Mouse (Mus musculus): Measurements from ENCODE around the gene Dand5. TPM values are rescaled to one million over a fixed set of nuclear protein-coding genes. Genes with fewer than 3 reads are reported as not detected.

Gene Dand5
- 10 to 100 TPM in 1 of 2 experiments, 1 to 10 TPM in 1; 9.3 to 10.6 TPM for total RNA-seq (2021)

DNA sequence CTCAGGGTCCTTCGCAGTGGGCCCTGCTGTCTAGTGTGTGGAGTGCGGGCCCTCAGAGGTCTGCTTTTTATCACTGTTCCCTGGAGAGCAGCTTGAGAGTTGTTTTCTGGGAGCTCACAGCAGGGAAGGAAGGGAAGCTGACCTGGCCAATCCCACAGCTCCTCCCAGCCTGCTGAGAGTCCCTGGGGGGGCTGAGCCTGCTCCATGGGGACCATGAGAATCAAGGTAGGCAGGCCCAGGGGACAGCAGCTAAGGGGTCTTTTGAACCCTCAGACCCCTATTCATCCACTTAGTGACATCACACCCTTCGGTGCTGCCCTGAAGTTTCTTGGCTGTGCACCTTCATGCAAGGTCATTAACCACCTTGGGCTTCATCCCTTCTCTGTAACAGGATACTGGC is at the start of gene Dand5:
Gene Dand5 (minus strand): TSS at position 101 of the 400 bp plus-strand sequence.
- no peak for DNase-seq (ENCODE audit: extremely low spot score in 1 of 2, low spot score in 1 of 2)

- peak; percentile 47 to 51 for DNase-seq (ENCODE audit: extremely low spot score in 1 of 2, low spot score in 1 of 2)
Observed at GRCm38 (mm10) chr8:84871376-84872308, 49.0 kb upstream of the Dand5 start, which contains the start of gene Syce2. Gene Syce2 (plus strand): TSS chr8:84872111.

GRCm38 (mm10) chr8:84856864-84857441 is 34.3 kb upstream of the Dand5 start, which contains the start of gene Farsa:
Gene Farsa (plus strand): TSS chr8:84856989.
- peak; percentile 88 to 89 for DNase-seq (ENCODE audit: extremely low spot score in 1 of 2, low spot score in 1 of 2)

DNA sequence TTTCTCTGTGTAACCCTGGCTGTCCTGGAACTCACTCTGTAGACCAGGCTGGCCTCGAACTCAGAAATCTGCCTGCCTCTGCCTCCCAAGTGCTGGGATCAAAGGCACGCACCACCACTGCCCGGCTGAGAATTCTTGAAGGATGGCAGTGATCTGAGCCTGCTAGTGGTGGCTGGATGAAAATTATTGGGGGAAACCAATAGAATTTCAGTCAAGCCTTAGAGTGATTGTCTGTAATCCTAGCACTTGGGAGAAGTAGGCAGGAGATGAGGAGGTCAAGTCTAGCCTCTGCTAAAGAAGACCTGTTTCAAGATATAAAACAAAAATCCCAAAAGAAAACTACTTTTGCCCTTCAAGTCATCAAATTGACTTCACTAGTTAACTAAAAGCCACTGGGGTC is 33.8 kb upstream of the Dand5 start:
- DNase-seq (ENCODE audit: extremely low spot score in 1 of 2, low spot score in 1 of 2) = no peak

DNA sequence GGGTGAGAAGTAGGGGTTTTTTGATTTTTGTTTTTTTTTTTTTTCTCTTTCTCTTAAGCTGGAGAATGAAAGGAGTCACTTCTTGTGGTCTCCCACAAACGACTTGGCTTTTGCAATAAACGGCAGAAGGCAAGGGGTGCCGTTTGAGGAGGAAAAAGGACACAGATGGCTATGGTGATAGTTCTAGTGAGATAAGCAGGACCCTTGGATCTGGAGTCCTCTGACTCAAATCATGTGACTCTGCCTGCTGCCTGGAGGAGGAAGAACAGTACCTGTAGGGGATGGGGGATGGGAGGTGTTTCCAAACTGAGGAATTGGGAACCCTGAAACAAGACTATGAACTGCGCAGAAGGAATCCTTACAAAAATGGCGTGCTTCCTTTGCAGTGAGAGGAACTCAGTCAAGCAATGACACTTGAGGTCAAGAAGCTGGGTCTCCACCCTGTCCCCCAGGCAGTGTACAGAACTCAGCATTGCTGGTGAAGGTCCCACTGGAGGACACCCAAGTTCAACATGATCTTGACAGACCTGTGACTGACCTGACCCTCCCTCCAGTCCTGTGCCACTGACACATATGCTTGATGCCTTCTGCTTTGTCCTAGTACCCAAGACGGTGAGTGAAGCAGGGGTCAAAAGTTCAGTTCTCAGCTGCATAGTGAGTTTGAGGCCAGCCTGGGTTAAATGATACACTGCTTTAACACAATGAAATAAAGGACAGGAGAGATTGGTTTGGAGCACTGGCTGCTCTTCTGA is 25.2 kb upstream of the Dand5 start:
- no peak for DNase-seq (ENCODE audit: extremely low spot score in 1 of 2, low spot score in 1 of 2)

DNA sequence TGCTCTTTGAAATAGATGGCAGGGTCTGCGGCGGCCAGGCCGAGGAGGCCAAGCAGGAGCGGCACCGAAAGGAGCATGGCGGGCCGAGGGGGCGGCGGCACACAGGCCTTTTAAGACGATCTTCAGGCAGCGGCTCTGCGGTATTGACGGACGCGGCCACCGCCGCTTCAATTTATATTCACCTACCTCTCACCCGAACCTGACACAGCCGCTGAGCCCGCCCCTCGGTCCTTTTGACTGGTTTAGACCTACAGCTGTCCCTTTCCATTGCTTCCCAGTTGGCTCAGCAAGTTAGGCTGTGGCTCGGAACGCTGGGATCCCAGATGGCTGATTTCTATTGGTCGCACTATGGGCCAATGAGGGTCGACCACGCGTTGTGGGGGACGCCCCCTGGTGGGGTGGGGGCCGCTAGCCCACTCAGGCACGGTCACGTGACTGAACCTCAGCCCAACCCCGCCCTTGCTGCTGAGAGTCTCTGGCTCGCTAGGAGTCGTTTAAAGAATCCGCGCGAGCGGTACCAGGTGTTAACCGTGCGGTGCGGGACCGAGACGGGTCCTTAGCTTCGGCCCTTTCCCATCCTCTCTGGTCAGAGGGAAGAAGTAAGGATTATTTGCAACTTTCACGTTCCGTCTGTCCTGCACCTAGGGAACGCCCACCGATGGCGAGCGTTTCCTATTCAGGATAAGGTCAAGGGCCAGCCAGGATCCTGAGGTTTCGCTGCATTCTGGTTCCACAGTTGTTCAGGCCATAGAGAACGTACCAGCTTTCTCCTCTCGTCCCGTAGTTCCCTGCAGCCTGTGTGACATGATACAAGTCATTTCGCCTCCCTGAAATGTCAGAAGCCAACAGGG is 24.3 kb upstream of the Dand5 start, which contains the start of gene Calr:
Gene Calr (minus strand): TSS at position 213 of the 851 bp plus-strand sequence.
- peak; percentile 95 to 97 for DNase-seq (ENCODE audit: extremely low spot score in 1 of 2, low spot score in 1 of 2)

DNA sequence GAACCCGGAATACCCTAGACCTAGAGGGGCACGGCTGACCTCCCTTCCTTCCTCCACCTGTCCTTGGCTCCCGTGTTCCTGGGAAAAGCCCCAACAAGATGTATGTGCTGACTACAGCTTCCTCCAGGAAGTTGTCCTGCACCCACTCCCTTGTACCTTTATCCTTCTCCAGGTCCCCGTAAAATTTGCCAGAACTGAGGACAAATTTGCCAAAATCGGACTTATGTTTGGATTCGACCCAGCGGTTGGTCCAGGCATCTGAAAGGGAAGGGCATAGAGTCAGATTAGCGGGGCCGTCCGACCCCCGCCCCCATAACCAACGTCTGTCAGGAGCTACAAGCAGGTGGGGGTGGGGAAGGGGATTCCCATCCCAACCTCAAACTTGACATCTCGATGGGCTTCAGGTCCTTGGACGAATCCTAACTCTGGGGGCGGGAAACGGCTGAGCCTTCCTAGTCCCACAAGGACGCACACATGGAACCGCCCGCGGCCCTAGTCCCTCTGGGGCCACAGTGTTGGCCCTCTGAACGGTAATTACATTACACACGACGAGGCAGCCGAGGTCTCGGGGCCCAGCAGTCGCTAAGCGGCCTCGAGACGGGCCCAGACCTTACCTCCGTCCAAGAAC is 23.6 kb upstream of the Dand5 start:
- DNase-seq (ENCODE audit: extremely low spot score in 1 of 2, low spot score in 1 of 2) = no peak

GRCm38 (mm10) chr8:84845355-84846093 is 22.9 kb upstream of the Dand5 start:
- peak in 1 of 2 experiments; percentile 30 for DNase-seq (ENCODE audit: extremely low spot score in 1 of 2, low spot score in 1 of 2)

DNA sequence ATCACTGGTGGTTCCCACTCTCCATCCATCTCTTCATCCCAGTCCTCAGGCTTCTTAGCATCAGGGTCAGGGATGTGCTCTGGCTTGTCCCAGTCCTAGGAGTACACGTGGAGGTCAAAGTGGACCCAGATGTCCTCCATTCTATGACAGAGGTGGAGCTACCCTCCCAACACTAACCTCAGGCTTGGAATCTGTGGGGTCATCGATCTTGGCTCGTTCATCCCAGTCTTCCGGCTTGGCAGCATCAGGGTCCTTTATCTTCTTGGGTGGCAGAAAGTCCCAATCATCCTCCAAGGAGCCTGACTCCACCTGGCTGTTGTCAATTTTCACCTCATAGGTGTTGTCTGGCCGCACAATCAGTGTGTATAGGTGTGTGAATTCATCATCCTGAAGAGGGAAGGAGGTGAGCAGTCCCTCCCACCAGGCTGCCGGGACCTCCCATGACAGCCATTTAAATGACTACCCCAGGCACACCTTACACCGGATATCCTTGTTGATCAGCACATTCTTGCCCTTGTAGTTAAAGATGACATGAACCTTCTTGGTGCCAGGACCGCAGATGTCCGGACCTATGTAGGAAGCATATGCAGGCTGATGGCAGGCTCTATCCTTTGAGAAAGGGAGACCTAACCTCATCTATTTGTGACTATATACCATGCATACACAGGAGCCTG is 21.9 kb upstream of the Dand5 start:
- DNase-seq (ENCODE audit: extremely low spot score in 1 of 2, low spot score in 1 of 2) = no peak

DNA sequence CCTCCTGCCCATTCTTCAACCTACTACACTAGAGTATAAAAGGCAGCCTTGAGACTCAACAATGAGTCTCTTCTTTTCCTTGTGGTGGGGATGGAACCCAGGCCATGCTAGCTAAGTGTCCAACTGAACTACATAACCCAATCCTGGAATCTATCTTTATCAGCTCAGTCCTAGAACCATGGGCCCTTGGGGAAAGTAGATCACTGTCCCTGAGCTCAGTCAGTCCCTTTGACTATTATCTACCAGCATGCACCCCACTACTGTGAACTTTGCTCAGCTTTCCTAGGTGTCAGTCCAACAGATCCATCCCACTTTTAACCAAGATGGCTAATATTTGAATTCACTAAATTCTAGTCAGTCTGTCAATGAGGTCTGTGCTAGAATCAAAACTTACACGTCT is 18.9 kb upstream of the Dand5 start:
- DNase-seq (ENCODE audit: extremely low spot score in 1 of 2, low spot score in 1 of 2) = no peak

DNA sequence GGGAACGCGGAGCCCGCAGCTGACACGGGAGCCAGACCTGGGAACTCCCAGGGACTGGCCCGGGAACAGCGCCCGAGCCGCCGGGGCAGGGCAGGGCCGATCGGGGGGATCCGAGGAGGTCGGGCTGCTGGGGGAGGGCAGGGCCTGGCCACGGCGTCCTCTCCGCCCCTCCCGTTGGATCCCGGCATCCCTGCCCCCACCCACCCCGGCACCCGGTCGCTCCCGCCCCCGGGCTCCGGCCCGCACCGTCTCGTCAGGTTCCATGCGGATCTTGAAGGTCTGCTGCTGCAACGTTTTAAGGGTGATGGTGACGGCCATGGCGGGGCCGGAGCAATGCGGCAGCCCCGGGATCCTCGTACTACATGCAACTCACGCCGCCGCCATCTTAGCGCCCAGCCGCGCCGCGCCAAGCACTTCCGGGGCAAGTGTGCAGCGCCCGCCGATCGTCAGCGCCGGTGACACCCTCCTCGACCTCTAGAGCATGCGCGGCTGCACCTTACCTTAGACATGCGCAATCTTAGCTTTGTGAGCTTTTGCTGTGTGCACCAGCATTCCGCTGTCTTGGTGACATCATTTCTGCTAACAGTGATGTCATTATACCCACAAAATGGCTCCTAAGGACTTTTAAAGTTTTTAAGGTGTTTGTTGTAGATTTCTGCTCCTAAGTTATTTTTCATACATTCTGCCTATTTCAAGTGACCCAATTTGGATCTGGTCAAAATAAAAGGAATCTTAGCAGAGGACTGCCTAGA is 17.8 kb upstream of the Dand5 start, which contains the start of gene Rad23a:
Gene Rad23a (minus strand): TSS at position 418 of the 752 bp plus-strand sequence.
- peak; percentile 85 to 89 for DNase-seq (ENCODE audit: extremely low spot score in 1 of 2, low spot score in 1 of 2)

DNA sequence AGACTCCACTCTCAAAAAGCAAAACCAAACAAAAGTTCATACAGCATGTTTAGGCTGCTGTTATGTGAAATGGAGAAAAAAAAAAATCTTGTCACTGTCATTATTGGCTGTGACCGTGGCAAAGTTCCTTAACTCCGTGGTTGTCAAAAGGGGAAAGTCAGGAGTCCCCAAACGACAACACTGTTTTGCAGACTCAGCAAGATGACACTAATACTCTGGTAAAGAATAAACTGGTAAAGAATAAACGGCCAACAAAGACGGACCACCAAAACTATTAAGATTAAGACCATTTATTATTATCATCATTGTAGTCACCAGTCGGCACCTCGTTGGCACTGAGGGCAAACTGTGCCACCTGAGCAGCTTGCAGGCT is 17.2 kb upstream of the Dand5 start:
- DNase-seq (ENCODE audit: extremely low spot score in 1 of 2, low spot score in 1 of 2) = no peak

DNA sequence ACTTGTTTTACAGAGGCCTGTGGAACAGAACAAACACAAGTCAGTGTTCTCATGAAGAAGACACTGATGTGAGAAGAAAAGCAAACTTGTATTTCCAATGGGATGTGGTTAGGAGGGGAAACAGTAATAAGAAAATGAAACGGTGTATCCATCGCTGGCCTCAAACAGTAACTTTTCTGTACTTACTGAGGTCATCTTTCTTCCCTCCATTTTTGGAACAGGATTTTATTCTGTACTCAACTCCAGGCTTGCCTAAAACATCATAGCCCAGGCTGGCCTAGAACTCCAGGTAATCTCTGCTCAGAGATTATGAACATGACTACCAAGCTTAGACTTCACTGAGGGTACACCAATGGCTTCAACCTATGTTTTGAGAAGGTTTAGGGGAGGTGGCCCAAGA is 16.8 kb upstream of the Dand5 start:
- DNase-seq (ENCODE audit: extremely low spot score in 1 of 2, low spot score in 1 of 2) = no peak

DNA sequence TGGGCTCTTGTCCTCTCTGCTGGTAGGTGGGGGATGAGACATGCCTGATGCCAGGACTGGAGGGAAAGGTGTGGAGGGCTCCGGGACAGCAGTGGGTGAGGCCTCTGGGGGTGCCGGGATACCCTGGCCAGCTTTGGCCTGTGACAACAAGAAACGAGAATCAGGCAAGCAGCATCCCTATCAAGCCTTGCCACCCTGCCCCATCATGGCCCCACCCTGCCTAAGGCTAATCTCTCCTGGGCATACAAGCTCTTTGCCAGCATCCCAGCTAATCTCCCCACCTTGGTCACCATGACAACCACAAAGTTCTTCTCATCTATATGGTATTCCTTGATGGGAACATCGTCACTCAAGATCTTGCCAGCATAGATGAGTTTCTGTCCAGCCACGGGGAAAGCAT is 15.9 kb upstream of the Dand5 start:
- no peak for DNase-seq (ENCODE audit: extremely low spot score in 1 of 2, low spot score in 1 of 2)

DNA sequence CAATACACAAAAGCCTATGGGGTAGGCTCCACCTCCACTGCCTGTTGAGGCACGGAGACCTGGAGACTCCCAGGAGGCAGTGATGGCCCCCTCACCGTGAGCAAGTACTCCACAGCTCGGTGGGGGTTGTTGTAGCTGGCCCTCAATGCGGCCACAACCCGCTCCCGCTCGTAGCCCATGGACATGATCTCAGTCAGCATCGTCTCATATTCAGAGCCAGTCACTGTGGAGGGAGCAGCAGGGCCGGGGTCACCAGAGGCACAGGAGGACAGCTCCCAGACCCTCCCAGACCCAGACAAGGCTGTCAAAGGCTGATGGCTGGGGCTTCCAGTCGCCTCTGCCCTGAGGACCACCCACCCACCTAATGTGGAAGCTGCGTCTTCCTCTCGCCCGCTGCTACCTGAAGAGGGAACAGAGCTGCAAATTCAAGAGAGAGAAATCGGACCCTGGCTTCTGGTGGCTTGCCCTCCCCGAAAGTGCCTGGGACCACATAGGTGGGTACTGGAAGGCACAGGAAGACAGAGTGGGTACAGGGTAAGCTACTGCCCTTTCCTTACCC is 15.4 kb upstream of the Dand5 start:
- no peak for DNase-seq (ENCODE audit: extremely low spot score in 1 of 2, low spot score in 1 of 2)

DNA sequence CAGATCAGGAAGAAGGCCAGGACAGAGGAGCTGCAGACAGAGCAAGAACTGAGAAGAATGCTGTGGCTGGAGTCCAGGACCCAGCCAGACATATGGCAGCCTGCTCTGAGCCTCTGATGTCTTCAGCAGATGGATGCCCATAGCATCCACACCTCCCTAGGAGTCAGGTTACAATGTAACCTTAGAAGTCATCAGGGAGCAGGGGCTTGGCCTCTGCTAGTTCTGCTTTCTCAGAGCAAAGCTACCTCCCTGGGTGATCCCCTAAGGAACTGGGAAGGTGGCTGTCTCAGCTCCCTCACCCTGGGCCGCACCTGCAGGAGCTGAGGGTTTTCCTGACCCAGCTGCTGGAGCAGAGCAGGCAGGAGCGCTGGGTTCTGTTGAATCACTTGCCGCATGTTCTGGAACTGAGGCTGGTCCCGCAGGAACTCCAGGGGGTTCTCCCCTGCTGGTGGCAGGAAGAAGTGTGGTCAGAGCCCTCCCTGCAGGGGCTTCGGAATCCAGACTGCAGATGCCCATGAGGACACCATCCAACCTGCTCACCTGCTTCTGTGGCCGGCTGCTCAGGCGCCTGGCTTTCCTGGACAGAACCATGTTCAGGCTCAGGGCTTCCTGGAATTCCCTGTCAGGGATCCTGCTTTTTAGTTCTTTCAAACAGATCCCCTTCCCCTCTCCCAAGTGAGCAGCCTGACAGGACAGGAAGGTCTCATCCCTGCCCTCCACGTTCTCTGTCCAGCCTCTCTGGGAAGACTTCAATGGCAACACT is 14.7 kb upstream of the Dand5 start:
- DNase-seq (ENCODE audit: extremely low spot score in 1 of 2, low spot score in 1 of 2) = no peak

All from layer of hippocampus, postnatal 25 days (tissue).